Mouse (Mus musculus): ENCODE data around the gene Rps27a. TPM values are rescaled to one million over a fixed set of nuclear protein-coding genes. Genes with fewer than 3 reads are reported as not detected.

Gene Rps27a
- 50.0 and 108 TPM in 2 replicates for polyA plus RNA-seq (2012; rRNA removed; ENCODE audit: low replicate concordance)

GRCm38 (mm10) chr11:29547752-29548503 is at the start of gene Rps27a, which contains the start of gene Clhc1:
Gene Rps27a (minus strand): TSS chr11:29548109.
Gene Clhc1 (plus strand): TSS chr11:29547950.

GRCm38 (mm10) chr11:29525988-29526794 is 21.7 kb downstream of the Rps27a start, which contains the start of gene Mtif2:
Gene Mtif2 (plus strand): TSS chr11:29526408.

GRCm38 (mm10) chr11:29514682-29515412 is 33.1 kb downstream of the Rps27a start, which contains the start of gene Prorsd1:
Gene Prorsd1 (minus strand): TSS chr11:29515033.

Other genes with a start within 250 kb of the Rps27a start
- 1.9 and 3.9 TPM in 2 replicates for gene Ccdc88a, start 174.5 kb downstream of the Rps27a start, polyA plus RNA-seq (2012; rRNA removed; ENCODE audit: low replicate concordance)
- gene Prorsd1, start 33.1 kb downstream of the Rps27a start, polyA plus RNA-seq (2012; rRNA removed; ENCODE audit: low replicate concordance): 1.4 and 5.6 TPM in 2 replicates
- gene Mtif2, start 21.7 kb downstream of the Rps27a start, polyA plus RNA-seq (2012; rRNA removed; ENCODE audit: low replicate concordance): 7.4 and 11.5 TPM in 2 replicates
- gene Clhc1, start 159 bp downstream of the Rps27a start, polyA plus RNA-seq (2012; rRNA removed; ENCODE audit: low replicate concordance): not detected in 2 replicates
- gene Rtn4, start 144.8 kb upstream of the Rps27a start, polyA plus RNA-seq (2012; rRNA removed; ENCODE audit: low replicate concordance): 136 and 168 TPM in 2 replicates